Mouse (Mus musculus): ENCODE data around the gene Gadd45gip1. TPM values are rescaled to one million over a fixed set of nuclear protein-coding genes. Genes with fewer than 3 reads are reported as not detected.

Gene Gadd45gip1
- total RNA-seq (2022) = 10 to 100 TPM; 63.6 to 68.4 (median 66.2) TPM

DNA sequence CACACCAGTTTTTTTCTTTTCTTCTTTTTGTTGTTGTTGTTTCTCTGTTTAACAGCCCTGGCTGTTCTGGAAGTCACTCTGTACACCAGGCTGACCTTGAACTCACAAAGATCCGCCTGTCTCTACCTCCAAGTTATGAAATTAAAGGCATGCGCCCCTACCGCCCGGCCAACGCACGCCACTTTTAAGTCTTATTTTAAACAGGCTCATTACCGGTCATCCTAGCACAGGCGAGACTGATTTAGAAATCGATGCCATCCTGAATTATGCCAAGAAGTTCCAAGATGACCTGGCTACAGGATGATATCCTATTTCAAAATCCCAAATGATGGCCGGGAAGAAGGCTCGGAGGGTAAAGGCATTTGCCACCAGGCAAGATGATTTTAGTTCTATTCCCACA lies at the start of gene Gadd45gip1:
TSS of gene Gadd45gip1 (plus strand) at position 33 of the 400 bp plus-strand sequence.
- no peak for DNase-seq

GRCm38 (mm10) chr8:84781686-84782505 lies 49.4 kb upstream of the Gadd45gip1 start:
- no peak for DNase-seq

- no peak for DNase-seq
Observed at GRCm38 (mm10) chr8:84782680-84783079, 48.6 kb upstream of the Gadd45gip1 start.

- DNase-seq = no peak
Observed at GRCm38 (mm10) chr8:84783198-84783918, 48.0 kb upstream of the Gadd45gip1 start.

DNA sequence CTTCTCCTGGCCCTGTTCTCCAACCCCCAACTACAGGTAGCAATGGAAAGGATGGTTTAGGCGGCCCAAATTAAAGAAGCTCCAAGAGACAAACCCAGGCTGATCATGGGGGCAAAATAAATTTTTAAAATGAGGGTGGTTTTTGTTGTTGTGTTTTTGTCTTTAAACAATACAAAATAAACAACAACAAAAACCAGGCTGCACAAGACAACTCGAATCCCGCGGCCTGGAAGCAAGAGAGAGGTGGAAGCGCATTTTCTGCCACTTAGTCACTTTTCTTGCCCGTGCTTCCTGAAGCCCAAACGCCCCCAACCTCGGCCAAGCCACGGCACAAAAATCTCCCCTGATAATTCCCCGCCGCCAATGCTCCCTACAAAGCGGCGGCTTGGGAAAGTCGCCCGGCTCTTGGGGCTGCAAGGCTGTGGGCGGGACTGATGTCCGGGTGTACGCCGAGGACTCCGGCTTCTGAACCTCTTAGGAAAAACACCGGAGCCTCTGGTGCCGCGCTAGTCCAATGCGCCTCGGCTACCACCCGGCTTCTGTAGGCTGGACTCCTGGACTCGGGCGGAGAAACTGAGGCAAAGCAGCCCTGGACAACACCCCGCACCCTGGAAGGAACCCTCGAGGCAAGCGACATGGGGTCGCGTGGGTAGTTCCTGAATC lies 47.3 kb upstream of the Gadd45gip1 start:
- DNase-seq = no peak

DNA sequence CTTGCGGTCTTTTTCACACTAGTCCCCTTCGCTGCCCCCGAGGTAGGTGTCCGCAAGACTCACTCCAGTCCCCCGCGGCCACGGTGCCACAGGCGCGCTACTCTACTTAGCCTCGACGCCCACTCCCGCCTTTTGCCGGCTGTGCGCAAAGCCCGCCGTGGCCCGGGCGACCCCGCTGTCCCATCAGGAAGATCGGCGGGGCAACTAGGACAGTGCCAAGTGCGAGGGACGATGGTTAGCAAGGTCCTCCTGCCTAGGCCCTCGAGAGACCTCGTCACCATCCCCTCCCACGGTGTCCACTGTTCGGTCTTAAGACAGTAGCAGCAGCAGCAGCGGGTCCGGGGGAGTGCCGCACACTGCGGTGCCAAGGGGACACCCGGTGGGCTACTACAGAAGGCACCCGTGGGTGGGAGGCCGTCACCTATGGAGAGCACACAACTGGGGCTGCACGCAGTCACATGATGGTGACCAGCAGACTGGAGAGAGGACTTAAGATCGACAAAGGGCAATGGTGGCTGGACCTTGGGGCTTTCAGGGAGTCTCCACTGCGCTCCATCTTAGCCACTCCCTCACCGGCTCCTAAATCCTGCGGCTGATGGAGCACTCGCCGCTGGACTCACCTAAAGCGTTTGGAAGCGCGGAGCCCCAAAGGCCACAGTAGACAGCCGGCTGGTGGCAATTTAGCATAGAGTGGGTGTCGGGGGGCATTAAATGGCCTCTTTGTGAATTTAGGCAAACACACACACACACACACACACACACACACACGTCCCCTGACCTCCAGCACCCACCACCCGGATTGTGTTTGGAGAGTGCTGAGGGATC lies 46.4 kb upstream of the Gadd45gip1 start:
- no peak for DNase-seq

DNA sequence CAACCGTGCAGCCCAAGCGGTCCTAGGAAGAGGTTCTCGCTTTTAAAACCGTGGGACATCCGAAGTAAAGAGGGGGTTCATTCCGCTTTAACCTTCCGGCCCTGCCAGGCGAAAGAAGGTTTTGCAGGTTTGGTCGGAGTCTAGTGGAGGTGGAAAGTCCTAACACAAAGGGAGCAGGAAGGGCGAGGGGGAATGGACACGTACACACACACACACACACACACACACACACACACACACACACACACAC lies 45.9 kb upstream of the Gadd45gip1 start:
- no peak for DNase-seq

DNA sequence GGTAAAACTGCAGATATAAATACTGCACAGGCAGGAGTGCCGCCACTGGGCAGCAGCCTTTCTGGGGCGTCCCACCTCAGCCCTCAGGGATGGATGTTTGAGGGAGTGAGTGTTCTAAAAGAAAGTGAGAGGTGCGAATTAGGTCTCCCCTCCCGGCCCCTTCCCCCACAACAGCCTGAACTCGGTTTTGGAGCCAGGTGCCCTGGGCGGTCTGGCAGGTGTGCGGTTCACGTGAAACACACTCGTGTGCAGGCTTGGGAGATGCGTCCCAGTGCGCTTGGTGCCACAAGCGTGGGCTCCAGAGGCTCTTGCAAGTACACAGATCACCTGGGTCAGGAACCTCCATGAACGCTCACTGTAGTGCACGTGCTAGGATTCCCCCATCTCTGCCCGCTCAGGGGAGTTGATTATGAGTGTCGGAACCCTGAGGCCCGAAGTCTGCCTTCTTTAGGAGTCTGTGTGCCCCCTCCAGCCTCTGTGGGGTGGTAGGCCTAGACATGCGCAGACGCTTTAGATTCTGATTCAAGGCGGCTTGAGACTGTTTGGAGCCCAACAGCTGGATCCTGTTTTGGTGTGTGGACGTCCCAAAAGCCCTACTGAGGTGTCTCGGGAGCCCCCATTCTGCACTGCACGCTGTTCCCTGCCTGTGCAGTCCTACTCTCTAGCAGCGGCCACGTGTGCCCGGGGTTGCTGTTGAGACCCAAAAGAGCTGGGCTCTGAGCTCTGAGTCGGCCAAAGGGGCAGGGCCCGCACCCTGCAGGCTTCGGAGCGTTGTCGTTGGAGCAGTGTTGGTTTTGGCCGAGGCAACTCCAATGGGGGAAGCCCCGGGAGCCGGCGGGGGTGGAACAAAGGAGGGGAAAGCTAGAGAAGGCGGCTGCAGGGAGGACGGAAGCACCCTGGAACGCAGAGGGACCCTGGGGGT lies 45.3 kb upstream of the Gadd45gip1 start:
- no peak for DNase-seq

DNA sequence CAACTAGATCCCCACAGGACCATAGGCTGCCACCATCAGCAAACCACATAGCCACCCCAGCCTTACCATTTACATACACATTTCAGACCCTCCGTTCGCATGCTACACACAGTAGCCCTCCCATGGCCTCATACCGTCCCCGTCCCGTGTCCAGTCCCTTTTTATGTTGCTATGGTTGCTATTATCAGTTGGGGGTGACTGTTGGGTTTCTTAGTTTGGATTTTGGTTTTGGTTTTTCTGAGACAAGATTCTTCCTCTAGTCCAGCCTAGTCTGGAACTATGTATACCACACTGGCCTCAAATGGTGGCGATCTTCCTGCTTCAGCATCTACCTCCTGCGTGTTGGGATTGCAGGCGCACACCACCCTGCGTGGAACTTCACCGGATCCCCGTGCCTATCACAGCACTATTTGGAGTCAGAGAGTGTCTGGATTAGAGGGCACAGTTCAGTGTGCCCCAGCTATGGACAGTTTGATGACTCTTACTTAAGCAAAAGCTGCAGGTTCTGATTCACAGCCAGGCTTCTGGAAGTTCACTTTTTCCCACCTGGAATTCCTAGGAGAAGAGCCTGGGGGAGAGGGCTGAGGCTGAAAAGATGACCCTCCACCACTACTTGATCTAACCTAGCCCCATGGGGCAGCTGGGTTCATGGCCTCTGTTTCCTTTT lies 44.4 kb upstream of the Gadd45gip1 start:
- DNase-seq = no peak

DNA sequence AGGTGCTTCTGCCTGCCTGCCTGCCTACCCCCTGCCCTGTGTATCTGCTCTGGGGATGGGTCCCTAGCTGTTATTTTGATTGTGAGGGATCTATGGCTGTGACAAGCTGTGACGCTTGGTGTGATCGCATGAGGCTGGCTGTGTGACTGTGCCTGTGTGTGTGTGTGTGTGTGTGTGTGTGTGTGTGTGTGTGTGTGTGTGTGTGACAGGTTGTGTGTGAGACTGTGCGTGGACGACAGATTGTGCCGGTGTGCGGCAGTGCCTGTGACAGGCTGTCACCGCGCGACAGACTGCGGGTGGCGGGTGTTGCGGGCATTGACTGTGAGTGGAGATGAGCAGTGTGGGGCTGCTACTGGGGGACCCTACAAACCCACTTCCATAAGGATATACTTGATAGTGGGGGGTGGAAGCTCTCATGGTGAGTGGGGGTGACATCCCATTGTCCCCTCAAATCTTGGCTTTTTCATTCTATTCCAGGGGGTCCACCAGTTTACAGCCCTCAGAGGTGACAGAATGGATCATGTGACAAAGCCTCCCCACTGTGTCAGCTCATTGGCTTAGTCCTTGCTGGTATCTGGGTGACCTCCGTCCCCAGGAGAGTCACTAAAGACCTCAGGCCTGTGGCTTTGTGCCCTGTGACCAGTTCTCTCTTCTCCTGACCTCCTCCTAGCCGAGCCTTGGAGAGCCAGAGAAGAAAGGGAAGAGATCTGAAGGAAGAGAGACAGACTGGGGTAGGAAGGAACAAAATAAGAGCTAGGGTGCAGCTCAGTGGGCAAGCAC lies 43.6 kb upstream of the Gadd45gip1 start:
- no peak for DNase-seq

GRCm38 (mm10) chr8:84788896-84789295 lies 42.4 kb upstream of the Gadd45gip1 start:
- DNase-seq = no peak

DNA sequence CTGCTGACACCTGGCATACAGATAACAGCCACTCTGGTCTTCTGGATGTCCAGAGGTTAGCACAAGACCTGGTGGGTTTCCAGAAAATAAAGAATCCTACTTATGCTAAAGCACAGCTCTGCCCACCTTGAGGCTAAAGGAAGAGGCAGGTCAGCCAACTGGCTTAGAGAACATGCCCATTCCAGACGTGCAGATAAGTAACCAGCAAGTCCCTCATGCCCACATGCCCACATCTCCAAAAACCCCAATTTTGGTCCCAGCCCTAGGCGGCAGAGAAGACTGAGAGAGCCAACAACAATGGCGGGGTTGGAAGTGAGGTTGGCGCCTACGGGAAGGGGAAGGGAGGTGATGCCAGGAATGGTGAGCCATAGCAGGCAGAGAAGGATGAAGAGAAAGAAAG lies 42.0 kb upstream of the Gadd45gip1 start:
- no peak for DNase-seq

DNA sequence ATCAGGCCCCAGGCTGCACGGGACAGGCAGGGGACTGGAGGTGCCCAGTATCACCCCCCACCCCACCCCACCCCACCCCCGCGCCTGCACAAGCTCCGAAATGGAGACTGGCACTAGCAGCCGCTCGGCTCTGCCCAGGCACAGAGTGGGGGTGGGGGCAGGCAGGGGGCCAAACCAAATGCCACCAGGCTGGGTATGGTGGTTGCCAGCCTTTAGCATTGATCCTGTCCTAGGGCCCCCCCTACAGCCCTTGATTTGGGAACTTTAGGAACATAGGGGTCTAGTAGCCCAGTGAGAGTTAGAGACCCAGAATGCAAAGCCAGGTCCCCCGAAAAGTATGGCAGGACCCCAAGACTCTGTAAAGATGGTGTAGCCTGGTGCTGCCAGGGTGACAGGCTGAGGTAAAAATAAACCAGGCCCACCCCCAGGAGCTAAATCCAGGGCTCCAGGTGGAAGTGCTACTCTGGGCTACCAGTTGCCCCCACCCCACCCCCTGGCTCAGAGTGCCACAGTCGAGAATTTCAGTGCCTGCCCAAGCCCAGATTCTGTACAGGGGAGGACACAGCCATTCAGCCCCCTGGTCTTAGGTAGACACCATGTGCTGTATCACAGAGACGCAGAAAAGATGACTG lies 41.4 kb upstream of the Gadd45gip1 start:
- no peak for DNase-seq

GRCm38 (mm10) chr8:84790537-84790936 lies 40.8 kb upstream of the Gadd45gip1 start:
- no peak for DNase-seq

GRCm38 (mm10) chr8:84792429-84792947 lies 38.8 kb upstream of the Gadd45gip1 start:
- DNase-seq = no peak

DNA sequence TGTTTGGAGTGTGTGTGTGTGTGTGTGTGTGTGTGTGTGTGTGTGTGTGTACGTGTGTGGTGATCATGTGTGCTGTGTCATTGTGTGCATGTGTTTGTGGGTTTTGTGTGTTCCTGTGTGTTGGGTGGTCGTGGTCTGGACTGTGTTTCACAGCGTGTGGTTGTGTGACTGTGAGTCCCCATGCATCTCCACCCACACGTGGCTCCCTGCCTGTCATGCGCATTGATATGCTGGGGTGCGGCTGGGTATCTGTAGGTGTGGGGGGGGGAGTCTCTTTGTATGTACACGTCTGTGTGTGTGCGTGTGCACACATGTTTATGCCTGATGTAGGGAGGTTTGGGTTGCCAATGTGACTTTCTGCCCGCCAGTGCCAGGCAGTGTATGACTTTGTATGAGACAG lies 38.2 kb upstream of the Gadd45gip1 start:
- no peak for DNase-seq

DNA sequence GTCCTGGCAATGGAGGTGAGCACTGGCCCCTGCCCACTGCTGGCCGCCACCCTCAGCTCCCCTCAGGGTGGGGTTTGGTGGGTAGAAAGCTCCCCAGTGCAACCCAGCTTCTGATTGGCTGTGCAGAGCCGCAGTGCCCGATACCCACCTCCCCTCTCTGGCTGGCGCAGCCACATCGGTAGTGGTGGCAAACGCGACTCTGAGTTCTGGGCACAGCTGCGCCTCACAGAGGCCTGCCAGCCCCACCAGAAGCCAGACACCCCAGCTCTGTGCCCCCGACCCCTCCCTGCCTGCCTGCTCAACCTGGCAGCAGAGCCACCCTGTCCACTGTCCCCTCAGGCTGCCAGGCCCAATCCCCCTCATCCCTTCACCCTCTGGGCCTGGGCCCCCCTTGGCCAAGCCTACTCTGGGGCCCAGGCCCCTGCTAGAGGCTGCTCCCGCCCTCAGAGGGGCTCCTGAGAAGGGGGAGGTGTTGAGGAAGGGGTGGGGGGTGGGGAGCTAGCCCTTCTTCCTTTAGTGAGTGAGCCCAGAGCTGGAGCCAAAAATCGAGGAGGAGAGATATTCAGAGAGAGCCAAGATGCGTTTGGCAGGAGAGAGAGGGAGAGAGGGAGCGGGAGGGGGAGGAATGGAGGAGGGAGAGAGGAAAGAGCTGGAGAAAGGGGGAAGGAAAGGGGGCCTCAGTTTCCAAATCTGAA lies 37.4 kb upstream of the Gadd45gip1 start:
- no peak for DNase-seq

DNA sequence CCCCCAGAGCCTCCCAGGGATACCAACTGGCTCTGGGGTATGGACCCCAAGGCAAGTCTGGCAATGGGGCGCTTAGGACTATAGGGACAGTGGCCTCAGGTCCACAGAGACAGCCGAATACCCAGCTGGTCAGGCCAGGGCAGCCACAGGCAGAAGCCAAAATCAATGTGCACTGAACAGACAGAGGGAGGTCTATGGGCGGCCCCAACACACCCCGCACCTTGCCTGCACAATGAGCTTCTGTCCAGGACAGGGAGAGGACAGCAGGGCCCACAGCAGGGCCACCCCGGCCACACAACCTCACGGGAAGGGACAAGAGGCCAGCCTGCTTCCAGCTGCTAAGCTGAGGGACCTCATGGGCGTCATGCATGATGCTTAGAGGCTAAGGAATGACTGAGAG lies 36.8 kb upstream of the Gadd45gip1 start:
- DNase-seq = no peak
